Mouse (Mus musculus): Measurements from ENCODE around the gene Cmpk1.
"Not testable (repeated sequence)": the region's sequence is repeated elsewhere in the genome, so short reads cannot be mapped to it uniquely, and the experiment has no call there.

Gene Cmpk1

GRCm38 (mm10) chr4:114986591-114987432 is at the start of gene Cmpk1:
Gene Cmpk1 (minus strand): TSS chr4:114987241.
- in situ Hi-C loops (cut with MboI, MseI) = no loop called here

DNA sequence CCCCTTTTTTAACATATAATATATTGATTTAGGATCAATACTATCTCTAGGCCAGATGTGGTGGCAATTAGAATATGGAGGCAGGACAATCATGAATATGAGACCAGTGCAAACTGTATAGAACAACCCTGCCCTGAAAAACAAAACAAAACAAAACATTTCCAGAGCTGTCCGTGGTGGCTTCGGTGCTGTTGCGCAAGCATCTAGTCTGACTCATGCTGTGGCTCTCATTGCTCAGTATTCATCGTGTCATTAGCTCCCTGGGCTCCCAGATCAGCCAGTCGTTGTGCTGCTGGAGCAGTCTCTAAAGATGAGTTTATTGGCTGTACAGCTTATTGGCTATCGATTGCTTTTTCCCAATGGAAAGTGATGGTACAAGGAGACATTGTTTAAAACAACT is 48.0 kb upstream of the Cmpk1 start:
- in situ Hi-C loops (cut with MboI, MseI) = no loop called here

DNA sequence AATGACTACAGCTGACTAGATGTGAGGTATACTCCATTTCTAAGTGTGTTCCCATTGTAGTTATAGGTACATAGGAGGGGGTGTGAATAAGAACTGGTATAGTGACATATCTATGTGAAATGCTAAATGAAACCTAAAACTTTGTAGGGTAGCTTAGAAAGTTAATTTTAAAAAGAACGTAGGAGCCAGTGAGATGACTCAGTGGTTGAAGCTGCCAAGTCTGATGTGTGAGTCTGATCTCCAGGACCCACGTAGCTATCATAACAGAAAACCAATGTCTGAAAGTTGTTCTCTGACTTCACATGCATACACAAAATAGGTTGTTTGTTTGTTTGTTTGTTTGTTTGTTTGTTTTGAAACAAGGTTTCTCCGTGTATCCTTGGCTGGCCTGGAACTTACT is 33.0 kb upstream of the Cmpk1 start:
- in situ Hi-C loops (cut with MboI, MseI) = no loop called here

GRCm38 (mm10) chr4:115014276-115014675 is 27.2 kb upstream of the Cmpk1 start:
- in situ Hi-C loops (cut with MboI, MseI) = no loop called here

GRCm38 (mm10) chr4:115000429-115000795 is 13.4 kb upstream of the Cmpk1 start:
- in situ Hi-C loops (cut with MboI, MseI) = no loop called here

DNA sequence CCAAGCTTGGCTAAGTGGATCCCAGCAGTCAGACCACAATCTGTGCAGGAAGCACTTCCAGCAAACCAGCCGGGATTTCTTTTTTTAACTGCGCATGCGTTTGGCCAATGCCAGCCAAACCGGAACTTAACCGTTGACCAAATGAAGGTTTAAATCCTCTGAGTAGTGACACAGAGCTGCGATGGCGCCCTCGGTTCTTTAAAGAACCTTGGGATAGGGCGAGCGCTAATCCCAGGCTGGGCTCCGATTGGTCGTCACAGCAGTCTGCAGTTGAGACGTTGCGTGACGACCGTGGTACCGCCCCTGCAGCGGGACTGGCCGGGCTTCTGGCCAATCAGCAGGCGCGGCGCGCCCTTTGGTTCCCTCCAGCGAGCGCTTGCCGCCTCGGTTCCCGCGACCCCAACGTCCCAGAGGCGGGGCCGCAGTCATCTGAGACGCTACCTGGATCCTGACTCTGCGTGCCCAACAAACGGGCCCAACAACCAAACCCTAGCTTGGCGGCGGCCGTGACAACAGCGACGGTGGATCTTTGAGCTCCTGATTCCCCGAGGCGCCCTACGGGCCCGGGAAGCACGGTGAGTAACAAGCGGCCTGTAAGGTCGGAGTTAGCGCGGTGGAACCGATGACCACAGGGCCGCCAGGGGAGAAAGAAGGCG is 12.9 kb upstream of the Cmpk1 start, which contains the start of gene Stil:
TSS of gene Stil (plus strand) at position 387 of the 656 bp plus-strand sequence.
- in situ Hi-C loops (cut with MboI, MseI) = no loop called here

DNA sequence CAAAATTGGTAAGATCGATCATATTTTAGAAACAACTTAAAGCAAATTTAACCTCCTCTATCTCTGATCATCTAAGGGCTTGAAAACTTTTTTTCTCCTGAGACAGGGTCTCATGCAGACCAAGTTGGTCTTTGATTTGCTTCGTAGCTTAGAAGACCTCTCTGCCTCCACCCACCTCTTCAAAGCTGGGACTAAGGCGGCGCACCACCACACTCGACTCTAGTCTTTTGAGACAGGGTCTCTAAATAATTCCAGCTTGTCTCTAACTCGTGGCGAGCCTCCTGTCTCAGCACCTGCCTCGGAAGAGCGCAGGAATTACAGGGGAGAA is 12.4 kb upstream of the Cmpk1 start:
- in situ Hi-C loops (cut with MboI, MseI) = no loop called here

- in situ Hi-C loops (cut with MboI, MseI) = no loop called here
Measured at GRCm38 (mm10) chr4:114997051-114997450, 10.0 kb upstream of the Cmpk1 start.

DNA sequence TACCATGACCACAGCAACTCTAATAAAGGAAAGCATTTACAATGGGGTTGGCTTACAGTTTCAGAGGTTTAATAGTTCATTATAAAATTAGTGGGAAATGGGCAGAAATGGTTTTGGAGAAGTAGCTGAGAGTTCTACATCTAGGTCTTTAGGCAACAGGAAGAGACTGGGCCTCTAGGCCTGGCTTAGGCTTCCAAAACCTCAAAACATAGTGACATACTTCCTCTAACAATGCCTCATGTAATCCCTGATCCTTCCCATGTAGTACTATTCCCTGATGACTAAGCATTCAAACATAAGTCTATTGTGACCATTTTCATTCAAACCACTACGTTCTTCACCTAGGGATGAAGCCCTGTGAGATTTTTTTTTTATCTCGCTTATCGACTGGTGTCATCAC is 7.2 kb upstream of the Cmpk1 start:
- in situ Hi-C loops (cut with MboI, MseI) = no loop called here

DNA sequence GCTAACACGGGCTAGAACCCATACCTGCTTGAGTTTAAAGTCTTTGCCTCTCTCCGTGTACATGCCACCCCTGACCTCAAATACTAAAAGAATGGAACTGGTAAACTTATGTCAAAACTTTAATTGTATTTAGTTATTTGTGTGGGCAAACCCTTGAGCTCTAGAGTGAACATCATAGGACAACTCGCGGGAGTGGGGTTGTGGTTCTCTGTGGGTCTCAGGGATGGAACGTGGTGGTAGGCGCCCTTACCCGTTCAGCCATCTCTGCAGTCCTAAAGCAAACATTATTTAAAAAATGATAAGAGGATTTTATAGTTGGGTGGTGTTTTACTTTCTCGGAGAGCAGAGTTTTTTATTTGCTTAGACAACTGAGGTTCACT is 840 bp downstream of the Cmpk1 start:
- in situ Hi-C loops (cut with MboI, MseI) = no loop called here

- in situ Hi-C loops (cut with MboI, MseI) = no loop called here
Measured at GRCm38 (mm10) chr4:114983020-114983419, 4.0 kb downstream of the Cmpk1 start.

- in situ Hi-C loops (cut with MboI, MseI) = no loop called here
Measured at GRCm38 (mm10) chr4:114982619-114983018, 4.4 kb downstream of the Cmpk1 start.

- in situ Hi-C loops (cut with MboI, MseI) = no loop called here
Measured at GRCm38 (mm10) chr4:114973229-114973740, 13.8 kb downstream of the Cmpk1 start.

- in situ Hi-C loops (cut with MboI, MseI) = no loop called here
Measured at GRCm38 (mm10) chr4:114970736-114971135, 16.3 kb downstream of the Cmpk1 start.

DNA sequence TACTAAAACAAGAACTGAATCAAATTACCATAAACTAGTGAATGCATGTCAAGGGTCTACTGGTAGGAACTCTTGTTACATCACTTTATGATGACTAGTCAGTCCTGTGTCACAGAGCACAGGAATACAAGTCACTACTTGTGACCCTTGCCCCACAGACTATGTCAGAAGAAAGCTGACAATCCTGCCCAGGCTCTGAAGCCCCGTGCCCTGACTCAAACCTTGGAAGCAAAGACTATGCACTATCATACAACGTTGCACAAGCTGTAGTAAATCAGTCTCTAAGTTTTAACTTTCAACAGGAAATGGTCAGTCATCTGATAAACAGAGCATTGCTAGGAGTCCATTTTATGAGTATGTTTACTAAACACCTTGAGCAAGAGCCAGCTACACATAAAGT is 26.2 kb downstream of the Cmpk1 start:
- in situ Hi-C loops (cut with MboI, MseI) = not testable (repeated sequence)

GRCm38 (mm10) chr4:114959533-114959932 is 27.5 kb downstream of the Cmpk1 start:
- in situ Hi-C loops (cut with MboI, MseI) = no loop called here

GRCm38 (mm10) chr4:114958786-114959185 is 28.3 kb downstream of the Cmpk1 start:
- in situ Hi-C loops (cut with MboI, MseI) = no loop called here

- in situ Hi-C loops (cut with MboI, MseI) = no loop called here
Measured at GRCm38 (mm10) chr4:114958231-114958630, 28.8 kb downstream of the Cmpk1 start.

GRCm38 (mm10) chr4:114957403-114957802 is 29.6 kb downstream of the Cmpk1 start:
- in situ Hi-C loops (cut with MboI, MseI) = no loop called here

DNA sequence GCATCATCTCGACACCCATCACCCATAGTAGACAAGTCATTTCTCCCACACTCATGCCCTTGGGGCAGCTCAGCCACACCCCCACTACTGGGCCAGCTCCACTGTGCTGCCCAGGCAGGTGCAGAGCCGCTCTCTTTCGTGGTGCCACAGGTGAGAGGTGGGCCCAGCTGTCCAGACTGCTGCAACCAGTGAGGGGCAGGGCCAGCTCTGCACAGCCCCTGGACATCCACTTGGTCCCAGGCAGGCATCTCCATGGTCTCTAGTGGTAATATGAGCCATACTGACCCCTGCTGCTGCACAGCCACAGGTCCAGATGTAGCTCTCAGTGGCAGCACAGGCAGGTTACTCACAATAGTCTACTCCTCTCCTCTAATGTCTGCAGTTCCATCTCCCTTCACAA is 33.9 kb downstream of the Cmpk1 start:
- in situ Hi-C loops (cut with MboI, MseI) = no loop called here

- in situ Hi-C loops (cut with MboI, MseI) = loop anchor here (5.0 kb wide), 1 partner anchor 271 kb away; no protein-coding TSS in a partner anchor
Measured at GRCm38 (mm10) chr4:114947852-114948481, 39.1 kb downstream of the Cmpk1 start.

DNA sequence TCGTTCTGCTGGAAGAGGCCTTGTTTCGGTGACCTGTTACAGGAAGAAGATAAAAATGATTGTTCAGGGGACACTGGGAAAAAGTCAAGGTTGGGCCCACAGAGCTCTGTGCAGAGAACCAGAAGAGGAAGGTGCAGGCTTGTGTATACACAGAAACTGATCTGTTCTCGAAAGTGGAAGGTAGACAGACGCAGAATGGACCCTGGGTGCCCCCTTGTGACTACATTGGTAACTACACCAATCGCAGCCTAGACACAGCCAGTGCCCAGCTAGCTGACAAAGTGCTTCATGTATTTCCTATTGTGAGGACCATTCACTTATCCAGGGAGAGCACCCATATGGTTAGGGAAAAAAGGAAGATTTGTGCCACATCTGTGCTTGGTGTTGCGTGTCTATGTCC is 39.6 kb downstream of the Cmpk1 start:
- in situ Hi-C loops (cut with MboI, MseI) = loop anchor here (5.0 kb wide), 1 partner anchor 270 kb away; no protein-coding TSS in a partner anchor

Data from regulatory T cell (primary cell).